In genomic region chr10:44818615-44819014, GRCm38 (mm10) we compare ENCODE assay signal across 36 mouse cellular contexts.
DNase-seq lines count a peak whose midpoint lies in the region; ATAC-seq and TF ChIP-seq lines count a peak whose summit lies in the region.
"Had no signal": no experiment of that assay in that cellular context is flagged by ENCODE, and none has a peak within 500 bp of the region (broad histone marks: within the 10 kb centered on the region; RNA-seq: fewer than 3 reads in every experiment).

No protein-coding gene starts in this region.

- H3K9me3 ChIP-seq in hindbrain, embryonic 11.5 days (ENCODE audit: control insufficient read depth, low read length): no peaks in the 10 kb centered on the region
- H3K9me3 ChIP-seq: embryonic facial prominence, embryonic 12.5 days; forebrain, embryonic 10.5 days; forebrain, embryonic 15.5 days; heart, embryonic 12.5 days; hindbrain, embryonic 15.5 days; intestine, embryonic 15.5 days; liver, embryonic 12.5 days; midbrain, embryonic 12.5 days; neural tube, embryonic 13.5 days had no signal

- H3K79me3 ChIP-seq in C2C12 (ENCODE audit: low read depth): no peaks in the 10 kb centered on the region

- peak; percentile 3 for DNase-seq in brain, adult 2 months (ENCODE audit: low read depth, low spot score)
- peak; percentile 17 for DNase-seq in induced T-regulatory cell, adult 2 months (ENCODE audit: low read depth)
- DNase-seq in hindbrain, embryonic 11.5 days (ENCODE audit: low spot score): no peak
- DNase-seq in left cerebral cortex, adult 11 months (ENCODE audit: low spot score): no peak
- no peak for DNase-seq in layer of hippocampus, adult 9-11 months
- DNase-seq: adrenal gland, adult 2 months; adrenal gland, postnatal 36 days; cerebellum, adult 11 months; cerebellum, adult 9-10 months; cerebellum, postnatal 36 days; embryo, embryonic 11 days; gastrocnemius, postnatal 25 days; heart, adult 2 months; kidney, adult 8-10 months; kidney, postnatal 4 days; left cerebral cortex, postnatal 4 days; liver, postnatal 0 days; lung, postnatal 10 days; retina, postnatal 1 day; right cerebral cortex, postnatal 14 days; thymus, postnatal 4 days had no signal

- no peaks in the 10 kb centered on the region for H3K79me2 ChIP-seq in C2C12 (ENCODE audit: control insufficient read depth, insufficient read depth)

- no peaks in the 10 kb centered on the region for H3K27me3 ChIP-seq in C2C12 (ENCODE audit: control insufficient read depth, insufficient read depth, insufficient read length)
- H3K27me3 ChIP-seq in hindbrain, embryonic 11.5 days (ENCODE audit: control insufficient read depth, insufficient read depth, low read length): no peaks in the 10 kb centered on the region
- H3K27me3 ChIP-seq: embryonic facial prominence, embryonic 12.5 days; forebrain, embryonic 15.5 days; heart, embryonic 12.5 days; hindbrain, embryonic 15.5 days; intestine, embryonic 15.5 days; liver, embryonic 12.5 days; midbrain, embryonic 12.5 days; neural tube, embryonic 13.5 days had no signal

- no peak for TF ChIP-seq CTCF in C2C12 (IDR thresholded peaks at IDR 0.05; ENCODE audit: control insufficient read depth, insufficient read depth, insufficient read length)

- H3K9ac ChIP-seq in hindbrain, embryonic 11.5 days (ENCODE audit: low read depth, low read length): no peak overlapping the region
- H3K9ac ChIP-seq: embryonic facial prominence, embryonic 12.5 days; forebrain, embryonic 15.5 days; heart, embryonic 12.5 days; hindbrain, embryonic 15.5 days; intestine, embryonic 15.5 days; liver, embryonic 12.5 days; liver, postnatal 0 days; midbrain, embryonic 12.5 days; neural tube, embryonic 13.5 days had no signal

- WGBS in hindbrain, embryonic 11.5 days: 93% methylated on average over 1 of the region's 1 CpGs

- no peaks in the 10 kb centered on the region for H3K36me3 ChIP-seq in C2C12 (ENCODE audit: control insufficient read depth, insufficient read depth)
- H3K36me3 ChIP-seq in hindbrain, embryonic 11.5 days (ENCODE audit: control insufficient read depth, insufficient read depth, low read length): no peaks in the 10 kb centered on the region
- H3K36me3 ChIP-seq: embryonic facial prominence, embryonic 12.5 days; forebrain, embryonic 10.5 days; forebrain, embryonic 15.5 days; heart, embryonic 12.5 days; hindbrain, embryonic 15.5 days; intestine, embryonic 15.5 days; liver, embryonic 12.5 days; midbrain, embryonic 12.5 days; neural tube, embryonic 13.5 days had no signal

- H3K4me1 ChIP-seq in hindbrain, embryonic 11.5 days (replicated peaks; ENCODE audit: control insufficient read depth, insufficient read depth, low read length): no peaks in the 10 kb centered on the region
- H3K4me1 ChIP-seq: embryonic facial prominence, embryonic 12.5 days; forebrain, embryonic 10.5 days; forebrain, embryonic 15.5 days; heart, embryonic 12.5 days; hindbrain, embryonic 15.5 days; intestine, embryonic 15.5 days; liver, embryonic 12.5 days; midbrain, embryonic 12.5 days; neural tube, embryonic 13.5 days had no signal

- H3K27ac ChIP-seq in hindbrain, embryonic 11.5 days (ENCODE audit: low read depth, low read length): no peak overlapping the region
- H3K27ac ChIP-seq: embryonic facial prominence, embryonic 12.5 days; forebrain, embryonic 10.5 days; forebrain, embryonic 15.5 days; heart, adult 2 months; hindbrain, embryonic 15.5 days; intestine, embryonic 15.5 days; kidney, postnatal 0 days; liver, embryonic 12.5 days; macrophage; midbrain, embryonic 12.5 days; neural tube, embryonic 13.5 days had no signal

- ATAC-seq in hindbrain, embryonic 11.5 days (ENCODE audit: low FRiP score): no peak
- ATAC-seq: activated CD4-positive, CD25-positive, alpha-beta regulatory T cell, adult 4 months; CD4-positive, CD25-positive, alpha-beta regulatory T cell, adult 4 months; forebrain, embryonic 15.5 days; intestine, embryonic 15.5 days; liver, embryonic 12.5 days; liver, postnatal 0 days had no signal

- no peak overlapping the region for H3K4me2 ChIP-seq in hindbrain, embryonic 11.5 days (replicated peaks; ENCODE audit: low read depth, low read length)
- H3K4me2 ChIP-seq: embryonic facial prominence, embryonic 12.5 days; forebrain, embryonic 15.5 days; heart, embryonic 12.5 days; hindbrain, embryonic 15.5 days; intestine, embryonic 15.5 days; liver, embryonic 12.5 days; midbrain, embryonic 12.5 days; neural tube, embryonic 13.5 days had no signal

- H3ac ChIP-seq in C2C12 (ENCODE audit: control insufficient read depth, insufficient read length, low read depth): no peak overlapping the region

- no peak overlapping the region for H3K4me3 ChIP-seq in C2C12 (ENCODE audit: insufficient read depth, poor library complexity, severe bottlenecking)
- H3K4me3 ChIP-seq in hindbrain, embryonic 11.5 days (ENCODE audit: low read depth, low read length): no peak overlapping the region
- H3K4me3 ChIP-seq: embryonic facial prominence, embryonic 12.5 days; forebrain, embryonic 10.5 days; forebrain, embryonic 15.5 days; heart, adult 2 months; heart, embryonic 12.5 days; hindbrain, embryonic 15.5 days; intestine, embryonic 15.5 days; liver, embryonic 12.5 days; midbrain, embryonic 12.5 days; myocyte; neural tube, embryonic 13.5 days had no signal

TF ChIP-seq in C2C12, 6 proteins besides CTCF, POLR2A, EP300 and RAD21:
- TF ChIP-seq FOSL1 (IDR thresholded peaks at IDR 0.05; ENCODE audit: insufficient read depth, low read length, poor library complexity, severe bottlenecking) (peak; percentile 45), CEBPB (IDR thresholded peaks at IDR 0.05; ENCODE audit: low read depth) (no peak)

Comparison
In these comparisons a context has a peak if more than half of its experiments do, and no peak if none do; other contexts are left out.
1. DNase-seq: peak in brain, adult 2 months (single experiment) and induced T-regulatory cell, adult 2 months (single experiment); none in hindbrain, embryonic 11.5 days (single experiment), left cerebral cortex, adult 11 months (single experiment) and layer of hippocampus, adult 9-11 months (single experiment).